Mouse (Mus musculus) lung, adult 10 weeks (tissue): Measurements from ENCODE around the gene Tmem262. TPM values are rescaled to one million over a fixed set of nuclear protein-coding genes. Genes with fewer than 3 reads are reported as not detected.

Experiments used
- polyA plus RNA-seq: library from polyadenylated mRNA; stranded (reverse); fragments of 350-450 nt; fragmentation: Illumina TruSeq; extraction: RNeasy Lipid Tissue Mini Kit (QIAGEN cat#74804); gene quantifications from one replicate; pipeline ENCODE4 v1.2.3, GENCODE M21; 2014; ENCODE audit warnings: low read depth, low replicate concordance; ENCODE audit not compliant: insufficient read depth

Gene Tmem262
- polyA plus RNA-seq = not detected

DNA sequence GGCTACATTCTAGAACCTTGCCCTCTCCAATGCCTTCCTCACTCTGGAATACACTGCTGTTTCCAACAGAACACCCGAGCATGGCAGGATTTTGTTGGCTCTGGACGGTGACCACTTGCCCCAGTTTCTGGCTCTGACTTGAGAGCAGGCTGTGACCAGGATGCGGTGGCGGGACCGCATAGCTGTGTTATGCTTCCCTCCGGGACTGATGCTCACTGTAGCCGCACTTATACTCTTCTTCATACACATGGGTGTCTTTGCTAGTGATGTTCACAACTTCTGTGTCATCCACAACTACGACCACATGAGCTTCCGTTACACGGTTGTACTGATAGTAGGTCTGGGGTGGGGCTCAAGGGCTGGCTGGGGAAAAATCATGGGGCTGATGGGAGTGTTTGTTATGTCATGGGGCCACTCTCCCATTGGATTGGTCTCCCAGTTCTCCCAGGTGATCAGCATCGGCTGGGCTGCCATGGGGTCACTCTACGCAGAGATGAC lies at the start of gene Tmem262:
Tmem262 (plus strand) TSS at position 51 of the 498 bp plus-strand sequence.

DNA sequence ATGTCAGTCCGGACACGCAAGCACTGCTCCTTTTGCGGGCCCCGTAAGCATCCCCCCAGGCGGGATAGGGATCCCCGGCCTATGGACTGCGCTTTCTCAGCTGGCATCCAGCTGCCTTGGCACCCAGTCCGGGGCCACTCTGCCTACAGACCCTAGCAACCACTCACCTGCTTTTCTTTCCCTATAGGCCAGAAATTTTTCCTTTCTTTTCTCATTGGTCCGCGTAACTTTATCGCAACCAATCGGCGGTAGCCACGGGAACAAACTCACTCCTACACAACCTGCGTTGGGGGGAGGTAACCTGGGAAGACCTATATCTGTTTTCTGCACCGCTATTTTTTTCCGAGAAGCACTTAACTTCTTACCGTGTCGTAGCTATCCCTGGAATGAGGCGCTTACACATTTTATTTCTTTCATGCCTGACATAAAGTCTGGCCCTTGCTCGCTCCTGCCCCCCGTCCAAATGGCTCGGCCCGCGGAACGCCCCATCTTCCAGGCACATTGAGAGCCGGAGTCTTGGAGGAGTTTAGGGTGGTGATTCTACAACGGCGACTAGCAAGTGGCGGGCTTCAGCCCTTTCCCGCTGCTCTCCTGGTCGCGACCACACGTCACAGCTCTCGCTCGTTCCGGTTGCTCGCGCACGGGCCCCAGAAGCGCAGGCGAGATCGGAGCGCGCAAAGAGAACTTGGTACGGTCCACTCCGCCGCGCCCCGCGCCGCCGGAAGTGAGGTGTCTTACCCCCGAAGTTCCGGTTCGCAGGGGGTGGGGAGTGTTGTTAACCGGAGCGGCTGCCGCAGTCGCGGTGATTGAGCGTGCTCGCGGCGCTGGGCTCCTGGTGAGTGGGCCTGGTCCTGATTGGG lies 33.3 kb upstream of the Tmem262 start, which contains the start of gene Syvn1:
Syvn1 (plus strand) TSS at position 283 of the 860 bp plus-strand sequence.

DNA sequence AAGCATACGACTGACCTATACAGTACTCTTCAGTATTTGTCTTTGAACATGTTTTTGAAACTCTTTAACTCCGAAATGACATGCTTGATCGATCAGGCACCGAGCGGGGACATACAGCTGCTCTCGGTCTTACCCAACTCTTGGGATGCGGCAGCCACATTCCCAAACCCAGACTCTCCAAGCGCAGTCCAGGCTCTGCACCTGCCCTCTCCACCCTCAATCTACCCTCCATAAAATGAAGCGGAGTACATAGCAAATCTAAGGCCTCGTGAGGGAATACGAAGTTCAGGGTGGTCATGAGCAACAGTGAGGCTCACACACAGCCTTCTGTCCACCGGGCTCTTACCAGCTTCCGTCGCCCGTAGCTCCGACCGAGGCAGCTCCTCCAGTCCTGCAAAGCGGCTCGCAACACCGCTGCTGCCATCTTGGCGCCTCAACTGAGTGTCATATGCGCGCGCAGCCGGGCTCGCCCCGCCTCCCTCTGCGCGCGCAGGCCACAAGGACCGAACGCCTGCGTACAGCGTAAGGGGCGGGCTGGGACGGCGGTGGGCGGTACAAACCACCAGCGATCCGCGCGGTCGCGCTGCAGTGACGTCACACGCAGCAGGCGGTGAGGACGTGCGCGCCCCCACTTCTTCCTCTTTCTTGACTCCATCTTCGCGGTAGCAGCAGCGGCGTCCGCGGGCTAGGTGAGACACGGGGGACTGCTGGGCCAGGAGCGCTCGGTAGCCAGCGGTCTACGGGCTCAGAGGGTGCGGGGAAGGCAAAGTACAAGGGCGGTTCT lies 22.3 kb upstream of the Tmem262 start, which contains the start of the genes Mrpl49 and Fau:
Mrpl49 (minus strand) TSS at position 473 of the 784 bp plus-strand sequence.
Fau (plus strand) TSS at position 532 of the 784 bp plus-strand sequence.

DNA sequence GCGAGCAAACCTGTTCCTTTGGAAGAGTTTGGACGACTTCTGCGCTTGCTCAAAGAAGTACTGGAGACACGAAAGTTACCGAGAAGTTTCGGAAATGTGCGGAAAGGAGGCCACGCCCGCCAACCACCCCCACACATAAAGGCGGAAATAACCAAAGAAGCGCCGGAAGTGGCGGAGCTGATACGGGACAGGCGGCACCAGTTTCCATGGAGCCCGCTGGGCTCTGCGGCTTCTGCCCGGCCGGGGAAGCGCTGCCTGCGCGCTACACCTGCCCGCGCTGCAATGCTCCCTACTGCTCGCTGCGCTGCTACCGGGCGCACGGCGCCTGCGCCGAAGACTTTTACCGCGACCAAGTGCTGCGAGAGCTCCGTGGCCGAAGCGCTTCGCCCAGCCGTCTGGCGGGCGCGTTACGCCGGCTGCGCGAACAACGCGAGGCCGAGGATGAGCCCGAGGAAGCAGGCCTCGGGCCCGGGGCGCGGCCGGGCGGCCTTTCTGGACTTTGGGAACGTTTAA lies 18.8 kb upstream of the Tmem262 start, which contains the start of gene Znhit2:
Znhit2 (plus strand) TSS at position 172 of the 513 bp plus-strand sequence.

DNA sequence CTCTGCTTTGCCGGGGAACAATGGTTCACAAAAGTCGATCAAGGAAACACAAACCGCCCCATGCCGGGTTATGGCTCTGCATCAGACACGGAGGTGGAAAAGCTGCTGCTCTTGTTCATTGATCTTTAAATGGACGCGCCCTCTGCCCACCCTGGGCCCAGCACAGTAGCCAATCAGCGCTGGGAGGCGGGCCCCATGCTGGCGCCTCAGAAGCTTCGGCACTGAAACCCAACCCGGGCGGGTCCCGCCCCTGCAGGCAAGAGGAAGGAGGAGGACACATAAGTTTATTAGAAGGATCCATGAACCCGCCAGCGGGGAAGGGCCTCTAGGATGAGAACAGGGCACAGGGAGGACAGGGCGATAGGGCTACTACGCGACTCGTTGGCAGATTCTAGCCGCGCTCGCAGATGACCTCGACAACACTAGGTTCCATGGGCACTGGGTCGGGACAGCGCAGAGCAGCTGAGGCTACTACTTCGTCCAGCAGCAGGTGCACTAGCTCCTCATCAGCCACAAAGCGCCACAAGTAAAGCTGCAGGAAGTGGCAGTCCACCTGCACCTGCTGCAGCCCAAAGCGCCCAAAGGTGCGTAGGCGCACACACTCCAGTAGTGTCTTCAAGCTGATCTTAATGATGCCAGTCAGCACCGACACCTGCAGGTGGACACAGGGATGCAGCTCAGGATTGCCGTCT lies 12.0 kb upstream of the Tmem262 start, which contains the start of gene Tm7sf2:
Tm7sf2 (minus strand) TSS at position 650 of the 692 bp plus-strand sequence.

DNA sequence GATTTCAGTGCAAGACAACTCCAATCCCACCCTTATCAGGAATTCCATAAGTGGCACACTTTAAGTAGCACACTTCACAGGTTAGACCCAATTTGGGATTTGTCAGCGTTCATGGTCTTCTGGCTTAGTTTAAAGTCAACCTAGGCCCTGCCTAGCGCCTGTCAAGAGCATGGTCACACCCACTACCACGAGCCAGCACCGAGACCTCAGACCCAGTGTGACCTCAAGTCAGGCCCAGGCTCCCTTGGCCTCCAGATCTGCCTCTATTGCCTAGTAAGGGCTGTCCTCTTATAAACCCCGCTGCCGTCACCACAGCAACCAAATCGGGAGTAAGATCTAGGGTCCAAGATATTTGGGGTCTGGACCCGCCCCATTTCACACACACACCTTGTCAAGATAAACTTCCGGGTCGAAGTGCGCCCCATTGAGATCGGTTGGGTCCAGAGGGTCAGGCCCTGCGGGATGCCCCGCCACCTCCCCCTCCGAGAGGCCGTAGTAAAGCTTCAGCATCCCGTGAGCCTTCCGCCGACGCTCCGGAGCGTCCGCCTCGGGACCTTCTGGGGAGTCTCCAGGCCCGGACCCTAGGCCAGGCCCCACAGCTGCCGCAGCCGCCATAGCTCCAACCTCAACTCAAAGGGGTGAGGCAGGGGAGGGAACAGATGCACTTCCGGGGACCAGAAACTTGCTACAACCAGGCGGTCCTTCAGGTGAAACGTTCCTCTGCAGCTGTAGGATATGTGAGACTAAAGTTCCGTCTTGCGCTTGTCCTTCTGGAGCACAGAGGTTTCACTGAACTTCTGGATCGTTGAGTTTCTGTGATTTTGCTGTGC lies 3.1 kb upstream of the Tmem262 start, which contains the start of gene Vps51:
Vps51 (minus strand) TSS at position 668 of the 830 bp plus-strand sequence.

DNA sequence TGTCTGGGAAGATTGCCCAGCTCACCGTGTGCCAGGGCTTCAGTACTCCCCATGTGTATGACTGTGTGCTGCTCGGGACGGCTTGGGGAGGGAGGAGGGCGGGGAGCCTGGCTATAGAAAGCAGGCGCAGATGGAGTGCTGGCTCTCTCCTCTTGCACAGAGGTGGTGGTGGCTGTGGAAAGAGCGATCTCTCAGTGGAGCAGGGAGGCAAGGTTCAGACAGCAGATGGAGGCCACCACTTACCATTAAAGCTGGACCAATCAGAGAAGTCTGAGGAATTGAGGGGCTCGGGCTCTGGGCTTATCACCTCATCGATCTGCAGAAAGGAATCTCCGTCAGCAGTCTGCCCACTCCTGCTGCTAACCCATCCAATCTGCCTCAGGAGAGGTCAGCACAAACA lies 2.3 kb downstream of the Tmem262 start, which contains the start of gene Gm28374:
Gm28374 (minus strand) TSS at position 101 of the 400 bp plus-strand sequence.

DNA sequence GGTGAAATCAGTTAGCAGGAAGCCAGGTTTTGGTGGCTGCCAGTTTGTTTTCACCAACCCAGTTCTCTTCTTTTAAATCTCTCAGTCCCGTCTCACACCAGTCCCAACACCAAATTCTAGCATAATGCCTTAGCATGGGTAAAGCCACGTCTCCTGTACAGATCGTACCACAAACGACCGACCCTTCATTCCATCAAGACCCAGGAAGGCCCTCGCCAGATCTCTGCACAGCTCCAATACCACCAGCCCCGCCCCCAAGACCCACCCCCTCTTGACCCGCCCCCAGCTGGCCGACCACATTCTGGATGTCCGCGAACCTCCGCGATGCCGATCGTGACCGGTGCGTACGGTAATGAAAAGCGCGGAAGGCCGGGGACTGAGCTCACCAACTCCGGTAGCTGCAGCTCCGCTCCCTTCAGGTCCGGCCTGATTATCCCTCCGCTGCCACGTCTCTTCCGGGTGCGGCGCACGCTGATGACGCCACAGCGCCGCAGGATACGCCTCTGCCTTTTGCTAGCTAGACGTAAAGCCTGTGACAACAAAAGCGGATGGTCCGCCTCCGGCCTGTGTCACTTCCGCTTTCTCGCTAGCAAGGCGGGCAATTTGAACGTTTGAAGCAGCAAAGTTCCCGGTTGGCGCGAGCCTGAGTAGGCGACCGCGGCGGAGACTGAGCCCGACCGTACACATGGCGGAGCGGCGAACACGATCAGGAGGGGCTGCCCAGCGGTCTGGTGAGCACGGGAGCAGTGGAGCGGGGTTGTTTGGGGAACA lies 4.8 kb downstream of the Tmem262 start, which contains the start of the genes Zfpl1 and Cdca5:
Zfpl1 (minus strand) TSS at position 479 of the 771 bp plus-strand sequence.
Cdca5 (plus strand) TSS at position 506 of the 771 bp plus-strand sequence.

DNA sequence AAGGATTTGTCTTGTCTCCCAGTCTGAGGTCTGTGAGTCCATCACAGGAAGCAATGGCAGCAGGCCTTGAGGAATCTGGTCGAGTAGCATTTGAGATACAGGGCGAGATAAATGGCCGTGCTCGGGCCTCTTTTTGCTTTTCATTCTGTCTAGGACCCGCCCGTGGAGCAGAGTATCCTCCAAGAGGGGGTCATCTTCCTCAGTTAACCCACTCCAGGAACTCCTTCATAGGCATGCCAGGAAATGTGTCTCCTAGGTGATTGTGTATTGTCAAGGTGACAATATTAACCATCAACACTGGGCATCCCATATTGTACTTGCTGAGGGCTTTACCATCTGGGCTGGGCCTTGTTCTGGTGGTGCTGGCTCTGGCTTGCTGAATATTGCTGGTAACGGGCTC lies 14.3 kb downstream of the Tmem262 start, which contains the start of gene AC131692.1:
AC131692.1 (plus strand) TSS at position 301 of the 400 bp plus-strand sequence.

DNA sequence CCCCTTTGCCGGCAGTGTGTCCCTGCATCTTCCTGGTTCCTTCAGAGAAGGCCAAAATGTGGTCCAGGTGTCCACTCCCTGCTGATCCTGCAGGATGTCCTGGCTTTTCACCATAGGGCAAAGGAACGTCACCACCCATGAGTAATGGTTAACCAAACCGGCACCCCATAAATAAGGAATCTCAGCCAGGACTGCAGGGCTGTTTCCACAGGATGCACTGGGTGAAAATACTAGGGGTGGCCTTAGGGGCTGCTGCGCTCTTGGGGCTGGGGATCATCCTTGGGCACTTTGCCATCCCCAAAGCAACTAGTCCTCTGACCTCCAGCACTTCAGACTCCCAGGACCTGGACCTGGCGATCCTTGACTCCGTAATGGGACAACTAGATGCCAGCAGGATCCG lies 25.8 kb downstream of the Tmem262 start, which contains the start of gene Naaladl1:
Naaladl1 (plus strand) TSS at position 197 of the 400 bp plus-strand sequence.

DNA sequence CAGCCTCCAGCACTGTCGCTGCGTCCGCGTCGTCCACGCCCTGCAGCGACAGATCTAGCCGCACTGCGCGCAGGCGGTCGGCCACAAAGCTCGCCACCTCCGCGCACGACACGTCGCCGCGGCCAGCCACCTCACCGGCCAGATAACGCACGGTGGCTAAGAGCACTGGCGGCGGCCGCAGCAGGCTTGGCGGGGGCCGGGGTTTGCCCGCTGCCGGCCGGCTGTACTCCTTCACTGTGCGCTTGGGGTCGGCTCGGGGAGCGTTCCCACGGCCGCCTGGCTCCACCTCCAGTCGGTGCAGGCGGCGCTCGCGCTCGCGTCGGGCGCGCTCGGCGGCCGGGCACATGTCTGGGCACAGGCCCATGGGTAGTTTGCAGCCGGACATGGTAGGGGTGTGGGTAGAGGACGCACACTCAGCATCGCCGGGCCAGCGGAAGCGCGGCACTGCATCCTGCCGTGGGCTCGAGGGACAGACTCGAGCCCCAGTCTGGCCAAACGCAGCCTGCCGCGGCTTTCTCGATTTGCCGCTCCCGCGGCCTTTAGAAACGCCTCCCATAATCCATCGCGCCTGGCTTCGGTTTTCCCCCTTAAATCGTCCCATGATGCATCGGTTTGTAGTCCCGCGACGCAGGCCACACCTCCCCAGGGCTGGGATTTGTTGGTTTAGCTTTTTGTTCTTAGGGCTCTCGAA lies 38.3 kb downstream of the Tmem262 start, which contains the start of gene Sac3d1:
Sac3d1 (minus strand) TSS at position 665 of the 691 bp plus-strand sequence.

DNA sequence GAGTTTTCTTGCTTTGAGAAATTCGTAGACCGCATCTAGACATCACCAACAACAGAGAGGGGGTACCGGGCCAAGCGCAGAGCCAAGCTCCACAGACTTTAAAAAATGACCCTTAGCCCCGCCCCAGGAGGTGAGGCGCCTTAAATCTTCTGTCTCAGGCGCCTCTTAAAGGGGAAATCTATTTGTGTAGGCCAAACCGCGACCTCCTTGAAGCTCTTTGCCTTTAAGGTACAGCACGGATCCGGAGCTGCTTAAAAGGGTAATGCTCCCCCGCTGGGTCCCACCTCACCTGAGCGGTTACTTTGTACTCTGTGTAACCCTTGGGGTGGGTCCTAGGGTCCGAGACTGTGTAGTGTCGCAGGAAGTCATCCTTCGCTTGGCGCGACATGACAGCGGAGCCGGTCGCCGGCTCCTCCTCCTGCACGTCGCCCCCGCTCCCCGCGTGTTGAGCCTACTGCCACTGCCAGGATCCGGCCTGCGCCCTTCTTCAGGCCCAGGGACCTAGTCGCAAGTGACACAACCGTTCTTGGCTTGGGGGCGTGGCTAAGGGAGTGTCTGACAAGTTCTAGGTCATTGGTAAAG lies 48.0 kb downstream of the Tmem262 start, which contains the start of gene Snx15:
Snx15 (minus strand) TSS at position 545 of the 582 bp plus-strand sequence.

Other genes with a start within 250 kb of the Tmem262 start
- gene Frmd8, start 204.8 kb upstream of the Tmem262 start, polyA plus RNA-seq = 15.0 TPM
- 10.0 TPM for gene Slc25a45, start 202.2 kb upstream of the Tmem262 start, polyA plus RNA-seq
- 0.60 TPM for gene Tigd3, start 185.9 kb upstream of the Tmem262 start, polyA plus RNA-seq
- gene Dpf2, start 167.0 kb upstream of the Tmem262 start, polyA plus RNA-seq = 39.4 TPM
- gene Cdc42ep2, start 155.2 kb upstream of the Tmem262 start, polyA plus RNA-seq = 15.7 TPM
- gene Pola2, start 115.8 kb upstream of the Tmem262 start, polyA plus RNA-seq = 10.7 TPM
- gene Slc22a20, start 93.9 kb upstream of the Tmem262 start, polyA plus RNA-seq = not detected
- gene Capn1, start 64.1 kb upstream of the Tmem262 start, polyA plus RNA-seq = 30.1 TPM
- 23.8 TPM for gene Syvn1, start 33.5 kb upstream of the Tmem262 start, polyA plus RNA-seq
- gene Mrpl49, start 22.2 kb upstream of the Tmem262 start, polyA plus RNA-seq = 25.9 TPM
- gene Fau, start 22.2 kb upstream of the Tmem262 start, polyA plus RNA-seq = 2,086 TPM
- 21.2 TPM for gene Znhit2, start 18.8 kb upstream of the Tmem262 start, polyA plus RNA-seq
- gene Tm7sf2, start 11.7 kb upstream of the Tmem262 start, polyA plus RNA-seq = 10.4 TPM
- gene Vps51, start 2.8 kb upstream of the Tmem262 start, polyA plus RNA-seq = 30.5 TPM
- gene Gm28374, start 2.2 kb downstream of the Tmem262 start, polyA plus RNA-seq = not detected
- gene Zfpl1, start 4.9 kb downstream of the Tmem262 start, polyA plus RNA-seq = 30.3 TPM
- gene Cdca5, start 5.0 kb downstream of the Tmem262 start, polyA plus RNA-seq = 0.73 TPM
- gene AC131692.1, start 14.4 kb downstream of the Tmem262 start, polyA plus RNA-seq = not detected
- not detected for gene Naaladl1, start 25.7 kb downstream of the Tmem262 start, polyA plus RNA-seq
- 9.6 TPM for gene Sac3d1, start 38.6 kb downstream of the Tmem262 start, polyA plus RNA-seq
- gene Snx15, start 48.3 kb downstream of the Tmem262 start, polyA plus RNA-seq = 19.4 TPM
- 4.7 TPM for gene Batf2, start 61.0 kb downstream of the Tmem262 start, polyA plus RNA-seq
- 47.3 TPM for gene Arl2, start 61.5 kb downstream of the Tmem262 start, polyA plus RNA-seq
- gene Majin, start 104.4 kb downstream of the Tmem262 start, polyA plus RNA-seq = 0.18 TPM
- gene Gpha2, start 146.3 kb downstream of the Tmem262 start, polyA plus RNA-seq = 0.64 TPM
- 22.8 TPM for gene Ppp2r5b, start 155.8 kb downstream of the Tmem262 start, polyA plus RNA-seq
- 6.0 TPM for gene Atg2a, start 161.6 kb downstream of the Tmem262 start, polyA plus RNA-seq
- 75.5 TPM for gene Ehd1, start 196.7 kb downstream of the Tmem262 start, polyA plus RNA-seq
- 44.0 TPM for gene Cdc42bpg, start 226.4 kb downstream of the Tmem262 start, polyA plus RNA-seq